Mouse (Mus musculus) CD4-positive, CD25-positive, alpha-beta regulatory T cell, adult 2 months (primary cell): ENCODE measurements at regions not wholly inside any gene's neighbourhood (a gene's known extent, or its start where the extent isn't known, plus 50 kb on each side); places are given as distances from the start of the nearest gene placed in this dataset.
"Not testable (repeated sequence)": the region's sequence is repeated elsewhere in the genome, so short reads cannot be mapped to it uniquely, and the experiment has no call there.

Experiments used
- DNase-seq: peaks from one replicate; pipeline ENCODE4 v3.0.0-alpha.2; 2012; ENCODE audit warnings: low read depth, low spot score

- no peak for DNase-seq
Measured at GRCm38 (mm10) chr16:86932765-86933164, 421.2 kb upstream of the N6amt1 start.

- no peak for DNase-seq
Measured at GRCm38 (mm10) chr16:86897967-86898710, 455.8 kb upstream of the N6amt1 start.

- no peak for DNase-seq
Measured at GRCm38 (mm10) chr16:86894982-86895381, 459.0 kb upstream of the N6amt1 start.

- DNase-seq, result no peak
Measured at GRCm38 (mm10) chr16:86894333-86894732, 459.7 kb upstream of the N6amt1 start.

- DNase-seq, result no peak
Measured at GRCm38 (mm10) chr16:86888421-86888820, 465.6 kb upstream of the N6amt1 start.

- no peak for DNase-seq
Measured at GRCm38 (mm10) chr16:86887605-86888004, 466.4 kb upstream of the N6amt1 start.

GRCm38 (mm10) chr16:86883862-86884261 is 470.1 kb upstream of the N6amt1 start:
- DNase-seq, result no peak

- no peak for DNase-seq
Measured at GRCm38 (mm10) chr16:86882529-86882928, 471.5 kb upstream of the N6amt1 start.

- DNase-seq, result no peak
Measured at GRCm38 (mm10) chr16:86881583-86881982, 472.4 kb upstream of the N6amt1 start.

GRCm38 (mm10) chr16:86860828-86861227 is 493.2 kb upstream of the N6amt1 start:
- DNase-seq, result no peak

- no peak for DNase-seq
Measured at GRCm38 (mm10) chr16:86855891-86856290, 498.1 kb upstream of the N6amt1 start.

- DNase-seq, result no peak
Measured at GRCm38 (mm10) chr16:86855312-86855711, 498.7 kb upstream of the N6amt1 start.

- DNase-seq, result no peak
Measured at GRCm38 (mm10) chr16:86853398-86853797, 500.6 kb upstream of the N6amt1 start.

GRCm38 (mm10) chr16:86838457-86839337 is 515.3 kb upstream of the N6amt1 start:
- no peak for DNase-seq

- DNase-seq, result no peak
Measured at GRCm38 (mm10) chr16:86827645-86828044, 526.3 kb upstream of the N6amt1 start.

- DNase-seq, result no peak
Measured at GRCm38 (mm10) chr16:86826641-86827040, 527.3 kb upstream of the N6amt1 start.

GRCm38 (mm10) chr16:86823496-86823895 is 530.5 kb upstream of the N6amt1 start:
- no peak for DNase-seq

- DNase-seq, result no peak
Measured at GRCm38 (mm10) chr16:86821586-86821985, 532.4 kb upstream of the N6amt1 start.

- not testable (repeated sequence) for DNase-seq
Measured at GRCm38 (mm10) chr16:86818639-86819038, 535.3 kb upstream of the N6amt1 start.

- no peak for DNase-seq
Measured at GRCm38 (mm10) chr16:86816763-86817593, 537.0 kb upstream of the N6amt1 start.

GRCm38 (mm10) chr16:86816006-86816405 is 538.0 kb upstream of the N6amt1 start:
- DNase-seq, result no peak

- DNase-seq, result no peak
Measured at GRCm38 (mm10) chr16:86812692-86813091, 541.3 kb upstream of the N6amt1 start.
